Mouse (Mus musculus) myocyte (in vitro differentiated cells): ENCODE results near the gene Hoxa4.

Source experiments
- MYOD1 ChIP-seq, 3 experiments: IDR thresholded peaks; one replicate each; pipeline ENCODE4 v1.6.1; 2011; ENCODE audit warnings: control low read depth in 2 of 3, low read depth in 2 of 3, mild to moderate bottlenecking in 2 of 3, moderate library complexity in 1 of 3; ENCODE audit not compliant: insufficient read length in 2 of 3, control insufficient read depth in 1 of 3
- MYOG ChIP-seq, 3 experiments: IDR thresholded peaks; one replicate each; pipeline ENCODE4 v1.6.1; 2011; ENCODE audit warnings: control low read depth in 2 of 3, low read depth in 2 of 3, mild to moderate bottlenecking in 2 of 3; ENCODE audit not compliant: insufficient read length in 2 of 3, control insufficient read depth in 1 of 3, insufficient read depth in 1 of 3
- POLR2A ChIP-seq: IDR thresholded peaks from one replicate; pipeline ENCODE4 v1.6.1; 2011; ENCODE audit warnings: low read depth, mild to moderate bottlenecking, control low read depth, moderate library complexity; ENCODE audit not compliant: insufficient read length

DNA sequence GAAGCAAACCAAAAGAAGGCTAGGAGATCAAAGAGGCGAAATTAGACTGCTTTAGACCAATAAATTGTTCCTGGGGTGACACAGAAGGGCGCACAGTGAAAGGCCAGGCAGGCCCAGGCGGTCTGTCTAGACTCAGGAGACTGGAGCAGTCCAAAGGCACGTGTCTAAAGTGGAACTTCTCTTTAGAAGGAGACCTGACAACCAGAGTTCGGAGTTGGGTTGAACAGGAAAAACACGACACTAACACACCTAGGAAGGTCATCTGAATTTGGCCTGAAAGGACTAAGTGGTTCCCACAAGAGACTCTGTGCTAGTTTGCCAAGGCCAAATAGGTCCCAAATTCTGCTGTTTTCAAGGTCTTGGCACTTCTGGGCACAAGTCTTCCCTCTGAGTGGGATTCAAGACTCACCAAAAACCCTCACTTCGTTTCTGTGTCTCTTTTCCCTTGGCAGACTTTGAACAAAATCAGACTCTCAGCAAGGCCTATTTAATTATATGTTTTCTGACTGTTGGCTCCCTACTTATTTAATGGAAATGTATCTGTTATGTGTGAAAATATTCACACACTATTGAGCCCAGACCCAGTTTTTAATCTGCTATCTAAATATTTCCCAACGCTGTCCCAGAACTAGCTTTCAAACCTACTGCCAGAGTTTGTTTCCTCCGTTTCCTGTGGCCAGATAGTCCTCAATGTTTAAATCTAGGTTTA lies 27.8 kb upstream of the Hoxa4 start:
- TF ChIP-seq MYOD1 (IDR thresholded peaks at IDR 0.05; ENCODE audit: control insufficient read depth in 1 of 3, insufficient read length in 2 of 3, low read depth in 2 of 3) (no peak), MYOG (IDR thresholded peaks at IDR 0.05; ENCODE audit: control insufficient read depth in 1 of 3, insufficient read depth in 1 of 3, insufficient read length in 2 of 3, low read depth in 2 of 3) (no peak), POLR2A (no peak)
